Mouse (Mus musculus) spleen, postnatal 4 days (tissue): ENCODE results near the gene Slc7a8.

Experiments
- DNase-seq, 2 experiments: peaks; one replicate each; pipeline ENCODE4 v3.0.0; 2022; ENCODE audit warnings: low spot score in 2 of 2

Slc7a8 gene

GRCm38 (mm10) chr14:54701298-54701697, 80.4 kb downstream of the Slc7a8 start:
- DNase-seq: peak; percentile 82 to 95

- DNase-seq: no peak
Observed at GRCm38 (mm10) chr14:54699586-54699985, 82.2 kb downstream of the Slc7a8 start.

GRCm38 (mm10) chr14:54698733-54699132, 83.0 kb downstream of the Slc7a8 start, which contains the start of gene Gm29776:
Gene Gm29776, minus strand, starts transcription at chr14:54698833.
- no peak for DNase-seq

- peak in 1 of 2 experiments; percentile 51 for DNase-seq
Observed at GRCm38 (mm10) chr14:54696752-54697151, 85.0 kb downstream of the Slc7a8 start.

GRCm38 (mm10) chr14:54695042-54695441, 86.7 kb downstream of the Slc7a8 start:
- DNase-seq: peak in 1 of 2 experiments; percentile 52

GRCm38 (mm10) chr14:54687251-54687650, 94.5 kb downstream of the Slc7a8 start:
- no peak for DNase-seq

- peak; percentile 99 to 100 for DNase-seq
Observed at GRCm38 (mm10) chr14:54686522-54687143, 95.1 kb downstream of the Slc7a8 start, which contains the start of gene Acin1. Gene Acin1, minus strand, starts transcription at chr14:54686931.

- DNase-seq: peak in 1 of 2 experiments; percentile 87
Observed at GRCm38 (mm10) chr14:54686063-54686521, 95.7 kb downstream of the Slc7a8 start, which contains the start of gene 1700123O20Rik. Gene 1700123O20Rik, plus strand, starts transcription at chr14:54686216.

- no peak for DNase-seq
Observed at GRCm38 (mm10) chr14:54685471-54685870, 96.3 kb downstream of the Slc7a8 start.

GRCm38 (mm10) chr14:54682396-54682795, 99.3 kb downstream of the Slc7a8 start:
- no peak for DNase-seq

- DNase-seq: no peak
Observed at GRCm38 (mm10) chr14:54678657-54679304, 103.0 kb downstream of the Slc7a8 start.

- no peak for DNase-seq
Observed at GRCm38 (mm10) chr14:54676290-54676689, 105.5 kb downstream of the Slc7a8 start.

GRCm38 (mm10) chr14:54674317-54674716, 107.4 kb downstream of the Slc7a8 start:
- DNase-seq: no peak
